Mouse (Mus musculus) stomach, embryonic 16.5 days (tissue): ENCODE results near the gene Zbtb32. TPM values are rescaled to one million over a fixed set of nuclear protein-coding genes. Genes with fewer than 3 reads are reported as not detected.

Experiments
- ATAC-seq: fragments of 200-750 bp; cut with Nextera tagmentation; 2 replicates; pipeline ENCODE4 v1.8.0; 2017; ENCODE audit warnings: moderate number of reproducible peaks, moderate TSS enrichment; ENCODE audit not compliant: insufficient read depth, low FRiP score
- H3K27ac ChIP-seq: fragments of 300-500 bp; sonication (generic); 2 replicates; pipeline ENCODE4 v1.5.1; 2014; ENCODE audit warnings: low read length
- H3K27me3 ChIP-seq: fragments of 300-500 bp; sonication (generic); 2 replicates; pipeline ENCODE4 v1.6.1; 2014; ENCODE audit warnings: low read length, control low read depth, mixed read lengths; ENCODE audit not compliant: control insufficient read depth, insufficient read depth
- H3K36me3 ChIP-seq: fragments of 300-500 bp; sonication (generic); 2 replicates; pipeline ENCODE4 v1.6.1; 2014; ENCODE audit warnings: low read length; ENCODE audit not compliant: control insufficient read depth, insufficient read depth
- H3K4me1 ChIP-seq: fragments of 300-500 bp; sonication (generic); 2 replicates; pipeline ENCODE4 v1.6.1; 2014; ENCODE audit warnings: low read length, control low read depth, mixed read lengths; ENCODE audit not compliant: control insufficient read depth, insufficient read depth
- H3K4me2 ChIP-seq: fragments of 300-500 bp; sonication (generic); 2 replicates; pipeline ENCODE4 v1.6.1; 2014; ENCODE audit warnings: low read depth, low read length, mixed read lengths
- H3K4me3 ChIP-seq: fragments of 300-500 bp; sonication (generic); replicated peaks from 2 replicates; pipeline ENCODE4 v1.5.1; 2014; ENCODE audit warnings: mild to moderate bottlenecking, low read length
- H3K9ac ChIP-seq: fragments of 300-500 bp; sonication (generic); 2 replicates; pipeline ENCODE4 v1.6.1; 2014; ENCODE audit warnings: low read length
- H3K9me3 ChIP-seq: fragments of 300-500 bp; sonication (generic); replicated peaks from 2 replicates; pipeline ENCODE4 v1.6.1; 2016; ENCODE audit warnings: low read length, control low read depth; ENCODE audit not compliant: control insufficient read depth
- WGBS: fragments of 180-500 bp; shearing (Covaris S2); extraction: QIAGEN DNeasy Blood & Tissue Kit; methylation state at CpG from one replicate; pipeline ENCODE4 v1.1.7; 2014; 5-methylcytosine and 5-hydroxymethylcytosine counted together
- polyA plus RNA-seq: library from polyadenylated mRNA; unstranded; fragments of >200 nt; fragmentation: Nextera tagmentation; extraction: Ambion mirVana; gene quantifications from 2 replicates; pipeline ENCODE4 v1.2.1, GENCODE M21; 2015

The Zbtb32 gene
- polyA plus RNA-seq, 1 experiment from 2014 or later = 1.4 TPM

GRCm38 (mm10) chr7:30604944-30605343, 6.2 kb upstream of the Zbtb32 start:
- Histone ChIP-seq H3K4me3 (no peak overlapping the region), H3K9ac (no peak overlapping the region), H3K36me3 (no peaks in the 10 kb centered on the region), H3K4me1 (peaks cover 15% of the 10 kb centered on the region), H3K27ac (no peak overlapping the region), H3K27me3 (no peaks in the 10 kb centered on the region), H3K9me3 (no peaks in the 10 kb centered on the region), H3K4me2 (no peak overlapping the region)
- 83% methylated on average over 8 of the region's 8 CpGs for WGBS
- ATAC-seq = no peak

- Histone ChIP-seq H3K9ac (no peak overlapping the region), H3K27ac (no peak overlapping the region), H3K9me3 (no peaks in the 10 kb centered on the region), H3K27me3 (no peaks in the 10 kb centered on the region), H3K4me3 (no peak overlapping the region), H3K36me3 (no peaks in the 10 kb centered on the region), H3K4me2 (no peak overlapping the region), H3K4me1 (peaks cover 15% of the 10 kb centered on the region)
- 46% methylated on average over 8 of the region's 8 CpGs for WGBS
- ATAC-seq = no peak
Measured at GRCm38 (mm10) chr7:30604424-30604823, 5.7 kb upstream of the Zbtb32 start.

- Histone ChIP-seq H3K9me3 (no peaks in the 10 kb centered on the region), H3K9ac (no peak overlapping the region), H3K36me3 (no peaks in the 10 kb centered on the region), H3K4me2 (no peak overlapping the region), H3K4me1 (peaks cover 15% of the 10 kb centered on the region), H3K27me3 (no peaks in the 10 kb centered on the region), H3K27ac (peak overlapping the region; percentile 79; the same call in 1 of the 2 replicates), H3K4me3 (no peak overlapping the region)
- peak; percentile 70 for ATAC-seq
- WGBS = 22% methylated on average over 3 of the region's 3 CpGs
Measured at GRCm38 (mm10) chr7:30602583-30602982, 3.9 kb upstream of the Zbtb32 start.

- no peaks in the 10 kb centered on the region for H3K36me3 ChIP-seq
- WGBS = 50% methylated on average over 7 of the region's 7 CpGs
- peak; percentile 38; the same call in 1 of the 2 replicates for ATAC-seq
- peaks cover 15% of the 10 kb centered on the region for H3K4me1 ChIP-seq
- no peaks in the 10 kb centered on the region for H3K27me3 ChIP-seq
- H3K4me2 ChIP-seq = peak overlapping the region; percentile 30
- H3K4me3 ChIP-seq = no peak overlapping the region
- H3K9ac ChIP-seq = peak overlapping the region; percentile 44; the same call in 1 of the 2 replicates
- peak overlapping the region; percentile 90 for H3K27ac ChIP-seq
- no peaks in the 10 kb centered on the region for H3K9me3 ChIP-seq
Measured at GRCm38 (mm10) chr7:30600651-30601050, 1.9 kb upstream of the Zbtb32 start.

GRCm38 (mm10) chr7:30599933-30600353, 1.2 kb upstream of the Zbtb32 start:
- Histone ChIP-seq H3K4me2 (peak overlapping the region; percentile 30), H3K9ac (peak overlapping the region; percentile 44; the same call in 1 of the 2 replicates), H3K4me1 (peaks cover 15% of the 10 kb centered on the region), H3K27ac (peak overlapping the region; percentile 90), H3K36me3 (no peaks in the 10 kb centered on the region), H3K9me3 (no peaks in the 10 kb centered on the region), H3K4me3 (no peak overlapping the region), H3K27me3 (no peaks in the 10 kb centered on the region)
- WGBS = under 1% methylated on average over 16 of the region's 16 CpGs
- ATAC-seq = peak; percentile 94

- 65% methylated on average over 5 of the region's 5 CpGs for whole genome bisulfite sequencing
- no peak overlapping the region for H3K27ac ChIP-seq
Measured at GRCm38 (mm10) chr7:30596811-30597210, 1.9 kb downstream of the Zbtb32 start.

GRCm38 (mm10) chr7:30596093-30596492, 2.6 kb downstream of the Zbtb32 start:
- Histone ChIP-seq H3K27me3 (no peaks in the 10 kb centered on the region), H3K27ac (no peak overlapping the region), H3K9ac (no peak overlapping the region), H3K36me3 (no peaks in the 10 kb centered on the region), H3K9me3 (no peaks in the 10 kb centered on the region), H3K4me3 (no peak overlapping the region), H3K4me2 (no peak overlapping the region), H3K4me1 (peaks cover 9% of the 10 kb centered on the region; the same call in 1 of the 2 replicates)
- 73% methylated on average over 5 of the region's 5 CpGs for WGBS
- ATAC-seq = no peak

More at GRCm38 (mm10) chr7:30596811-30597210, 1.9 kb downstream of the Zbtb32 start:
- Histone ChIP-seq H3K4me2 (no peak overlapping the region), H3K4me3 (no peak overlapping the region), H3K9me3 (no peaks in the 10 kb centered on the region), H3K36me3 (no peaks in the 10 kb centered on the region), H3K27me3 (no peaks in the 10 kb centered on the region), H3K9ac (no peak overlapping the region), H3K4me1 (peaks cover 10% of the 10 kb centered on the region; the same call in 1 of the 2 replicates)
- no peak for ATAC-seq

GRCm38 (mm10) chr7:30594510-30595024, 4.1 kb downstream of the Zbtb32 start:
- no peak overlapping the region for H3K4me2 ChIP-seq
- WGBS = 67% methylated on average over 4 of the region's 4 CpGs
- H3K9me3 ChIP-seq = no peaks in the 10 kb centered on the region
- no peak overlapping the region for H3K27ac ChIP-seq
- H3K4me3 ChIP-seq = no peak overlapping the region
- ATAC-seq = no peak
- no peak overlapping the region for H3K9ac ChIP-seq
- H3K27me3 ChIP-seq = no peaks in the 10 kb centered on the region
- no peaks in the 10 kb centered on the region for H3K36me3 ChIP-seq
- peaks cover 3% of the 10 kb centered on the region; the same call in 1 of the 2 replicates for H3K4me1 ChIP-seq

GRCm38 (mm10) chr7:30593579-30594509, 4.9 kb downstream of the Zbtb32 start:
- no peak overlapping the region for H3K27ac ChIP-seq
- ATAC-seq = no peak
- H3K36me3 ChIP-seq = no peaks in the 10 kb centered on the region
- no peak overlapping the region for H3K9ac ChIP-seq
- H3K4me3 ChIP-seq = no peak overlapping the region
- no peaks in the 10 kb centered on the region for H3K9me3 ChIP-seq
- no peaks in the 10 kb centered on the region for H3K27me3 ChIP-seq
- peaks cover 4% of the 10 kb centered on the region; the same call in 1 of the 2 replicates for H3K4me1 ChIP-seq
- 67% methylated on average over 10 of the region's 10 CpGs for WGBS
- no peak overlapping the region for H3K4me2 ChIP-seq
